Mouse (Mus musculus) mouse trophoblast stem cell (cell line): ENCODE results near the gene Cebpb.

Experiments used
- in situ Hi-C, 2 experiments: fragments of 300-500 bp; cut with MseI, MboI; formaldehyde crosslinking; loops; 2 replicates in 1 of 2; 3 replicates in 1 of 2; pipeline ENCODE4 v1.15.1; 2025

Cebpb gene

DNA sequence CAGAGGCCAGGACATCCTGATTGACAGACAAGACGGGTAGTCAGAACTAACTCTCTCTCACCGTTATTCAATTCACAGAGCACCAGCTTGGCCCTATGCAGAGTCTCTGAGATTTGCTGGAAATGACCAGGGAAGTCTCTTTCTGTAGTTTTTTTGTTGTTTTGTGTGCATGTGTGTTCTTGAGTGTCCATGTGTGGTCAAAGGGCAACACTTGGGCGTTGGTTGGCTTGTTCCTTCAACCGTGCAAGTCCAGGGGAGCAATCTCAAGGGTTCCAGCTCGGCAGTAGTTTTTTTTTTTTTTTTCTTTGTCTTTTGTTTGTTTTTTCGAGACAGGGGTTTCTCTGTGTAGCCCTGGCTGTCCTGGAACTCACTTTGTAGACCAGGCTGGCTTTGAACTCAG, 26.0 kb upstream of the Cebpb start:
- in situ Hi-C loops = no loop called here

DNA sequence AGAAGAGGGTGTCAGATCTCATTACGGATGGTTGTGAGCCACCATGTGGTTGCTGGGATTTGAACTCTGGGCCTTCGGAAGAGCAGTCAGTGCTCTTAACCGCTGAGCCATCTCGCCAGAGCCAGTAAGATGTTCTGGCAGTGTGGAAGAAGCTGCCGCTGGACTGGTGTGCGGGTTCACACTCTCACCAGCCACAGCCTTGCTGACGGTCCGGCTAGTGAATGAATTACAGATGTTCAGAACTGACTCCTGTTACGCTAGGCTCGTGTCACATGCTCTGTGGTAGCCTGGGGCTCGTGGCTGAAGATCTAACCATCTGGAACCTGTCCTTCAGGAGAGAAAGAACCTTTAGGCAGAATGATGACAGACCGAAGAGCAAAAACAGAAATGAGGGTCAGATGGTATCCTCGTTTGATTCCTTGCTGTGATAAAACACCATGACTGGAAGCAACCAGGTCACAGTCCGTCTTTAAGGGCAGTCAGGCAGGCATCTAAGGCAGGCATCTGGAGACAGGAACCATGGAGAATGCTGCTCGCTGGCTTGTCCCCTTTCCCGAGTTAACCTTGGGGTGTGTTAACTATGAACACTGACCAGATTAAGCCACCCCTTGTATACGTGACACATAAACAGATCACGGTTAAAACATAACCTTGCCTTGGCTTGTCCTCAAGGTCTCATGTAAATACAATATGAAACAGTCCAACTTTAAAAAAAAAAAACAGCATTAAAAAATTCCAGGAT, 22.6 kb upstream of the Cebpb start:
- in situ Hi-C loops = no loop called here

DNA sequence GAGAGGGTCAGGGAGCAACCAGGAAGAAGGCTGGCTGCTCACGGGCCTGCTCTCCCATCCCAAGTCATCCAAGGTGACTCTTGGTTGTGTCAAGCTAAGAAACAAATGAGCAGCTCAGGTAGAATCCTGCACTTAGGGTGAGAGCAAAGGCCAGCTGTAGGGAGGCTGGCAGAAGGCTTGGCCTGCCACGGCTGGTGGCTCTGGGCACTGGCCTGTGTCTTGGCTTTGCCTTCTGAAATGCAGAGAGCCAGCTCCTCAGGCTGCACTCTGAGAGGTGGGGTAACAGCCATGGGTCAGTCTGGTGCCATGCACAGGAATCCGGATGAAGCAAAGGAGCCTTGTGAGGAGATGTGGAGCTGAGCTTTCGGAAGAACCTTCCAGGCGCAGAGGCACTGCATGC, 20.3 kb upstream of the Cebpb start:
- in situ Hi-C loops = no loop called here

DNA sequence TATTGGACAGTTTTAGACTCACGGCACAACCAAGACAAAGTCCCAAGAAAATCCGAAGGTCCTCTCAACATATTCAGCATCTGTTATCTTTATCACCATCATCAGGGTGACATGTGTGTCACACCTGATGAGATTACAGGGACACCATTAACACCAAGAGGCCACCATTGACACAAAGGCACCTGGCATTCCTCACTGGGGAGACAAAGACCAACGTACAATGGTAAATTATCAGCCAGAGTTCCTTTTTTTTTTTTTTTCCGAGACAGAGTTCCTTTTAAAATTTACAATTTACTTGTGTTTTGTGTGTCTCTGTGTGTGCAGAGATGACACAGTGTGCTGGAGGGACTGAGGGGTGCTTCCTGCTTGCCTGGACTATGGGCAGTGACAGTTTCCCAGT, 19.3 kb upstream of the Cebpb start:
- in situ Hi-C loops = no loop called here

DNA sequence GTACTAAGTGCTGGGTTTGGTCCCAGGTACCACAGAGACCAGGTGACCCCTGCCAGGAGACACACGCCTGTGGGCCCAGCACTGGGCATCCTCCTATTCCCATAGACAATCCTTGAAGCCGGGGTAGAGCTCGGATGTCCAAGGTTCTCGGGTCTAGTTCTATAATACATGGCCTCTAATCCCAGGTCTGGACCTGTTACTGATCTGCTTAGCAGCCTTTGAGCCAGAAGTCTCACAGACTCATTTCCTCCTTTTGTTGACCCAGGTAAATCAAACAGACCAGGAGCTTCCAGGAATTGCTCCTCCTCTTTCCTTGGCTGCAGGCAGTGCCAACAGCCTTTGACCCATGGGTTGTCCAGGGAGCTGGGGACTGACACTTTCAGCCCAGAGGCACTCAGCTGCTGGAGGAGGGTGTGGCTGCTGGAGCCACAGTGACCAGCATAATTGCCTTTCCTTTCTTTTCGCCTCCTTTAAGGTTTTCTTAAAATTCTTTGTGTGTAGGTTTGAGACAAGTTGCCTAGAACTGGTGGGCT, 17.5 kb upstream of the Cebpb start:
- in situ Hi-C loops = no loop called here

DNA sequence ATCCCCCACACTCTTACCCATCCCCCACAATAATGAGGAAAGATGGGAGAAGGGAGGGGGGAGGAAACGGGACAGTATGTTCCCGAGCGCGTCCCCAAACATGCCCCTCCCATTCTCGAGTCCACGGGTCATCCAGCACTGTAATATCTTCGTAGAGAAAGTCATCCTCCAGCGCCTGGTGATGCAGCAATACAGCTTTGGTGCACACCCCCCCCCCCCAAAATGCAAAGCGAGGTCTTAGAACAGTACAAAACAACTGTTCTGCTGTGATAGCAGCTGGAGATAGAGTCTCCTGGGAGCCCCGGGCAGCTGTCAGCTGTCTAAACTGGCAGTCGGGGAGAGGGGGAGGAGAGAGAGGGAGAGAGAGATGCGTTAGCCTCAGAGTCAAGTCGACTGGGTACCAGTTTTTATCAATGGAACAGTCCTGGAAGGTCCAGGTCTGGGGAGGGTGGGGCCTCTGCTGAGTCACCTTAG, 16.5 kb upstream of the Cebpb start:
- in situ Hi-C loops = no loop called here

DNA sequence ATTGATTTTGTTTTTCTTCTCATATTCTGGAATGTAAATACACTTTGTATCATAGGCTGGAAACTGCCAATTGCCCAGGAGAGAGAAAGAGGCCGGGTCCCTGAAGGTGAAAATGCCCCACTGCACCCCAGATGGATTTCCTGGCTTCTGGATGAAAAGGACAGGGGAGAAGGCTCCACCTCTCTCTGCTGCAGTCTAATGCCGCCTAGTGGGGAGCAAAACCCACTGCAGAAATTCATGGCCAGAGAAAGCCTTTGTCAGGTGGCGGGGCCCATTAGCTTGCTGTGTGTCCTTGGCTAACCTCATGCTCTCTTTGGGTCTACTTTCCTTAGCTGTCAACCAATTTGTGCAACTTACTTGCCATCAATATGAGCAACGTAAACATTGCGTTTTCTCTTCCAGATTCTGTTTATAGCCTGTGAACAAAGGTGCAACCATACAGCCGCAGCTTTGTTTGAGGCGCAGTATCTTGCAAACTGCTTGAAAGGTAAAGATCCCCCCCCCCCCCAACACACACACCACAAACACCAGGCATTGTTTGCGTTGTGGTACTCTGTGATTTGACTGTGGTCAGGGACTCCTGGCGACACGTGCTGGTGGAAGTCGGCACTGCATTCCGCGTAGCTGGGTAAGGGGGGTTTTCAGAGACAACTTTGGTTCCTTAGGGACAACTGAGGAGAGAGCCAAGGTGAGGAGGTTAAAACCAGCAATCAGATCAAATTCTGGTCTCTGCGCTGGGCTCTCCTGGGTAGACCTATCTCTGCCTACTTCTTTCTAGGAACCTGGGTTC, 13.4 kb upstream of the Cebpb start:
- in situ Hi-C loops = loop anchor here in 1 of 2 experiments (5.0 kb wide), 1 partner anchor 38 kb away; no protein-coding TSS in a partner anchor

DNA sequence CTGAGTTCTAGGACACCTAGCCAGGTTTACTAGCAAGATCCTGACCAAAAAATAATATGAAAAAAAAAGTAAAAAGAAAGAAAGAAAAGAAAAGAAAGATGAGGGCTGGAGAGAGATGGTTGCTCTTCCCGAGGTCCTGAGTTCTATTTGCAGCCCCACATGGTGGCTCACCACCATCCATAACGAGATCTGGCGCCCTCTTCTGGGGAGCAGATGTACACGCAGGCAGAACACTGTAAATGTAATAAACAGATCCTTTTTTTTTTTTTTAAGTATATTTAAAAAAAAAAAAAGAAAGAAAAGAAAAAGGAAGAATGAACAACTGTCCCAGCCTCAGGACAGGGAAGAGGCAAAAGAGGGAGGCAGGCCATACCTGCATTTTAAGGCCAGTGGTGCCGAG, 10.1 kb upstream of the Cebpb start:
- in situ Hi-C loops = loop anchor here in 1 of 2 experiments (5.0 kb wide), 1 partner anchor 41 kb away; no protein-coding TSS in a partner anchor

DNA sequence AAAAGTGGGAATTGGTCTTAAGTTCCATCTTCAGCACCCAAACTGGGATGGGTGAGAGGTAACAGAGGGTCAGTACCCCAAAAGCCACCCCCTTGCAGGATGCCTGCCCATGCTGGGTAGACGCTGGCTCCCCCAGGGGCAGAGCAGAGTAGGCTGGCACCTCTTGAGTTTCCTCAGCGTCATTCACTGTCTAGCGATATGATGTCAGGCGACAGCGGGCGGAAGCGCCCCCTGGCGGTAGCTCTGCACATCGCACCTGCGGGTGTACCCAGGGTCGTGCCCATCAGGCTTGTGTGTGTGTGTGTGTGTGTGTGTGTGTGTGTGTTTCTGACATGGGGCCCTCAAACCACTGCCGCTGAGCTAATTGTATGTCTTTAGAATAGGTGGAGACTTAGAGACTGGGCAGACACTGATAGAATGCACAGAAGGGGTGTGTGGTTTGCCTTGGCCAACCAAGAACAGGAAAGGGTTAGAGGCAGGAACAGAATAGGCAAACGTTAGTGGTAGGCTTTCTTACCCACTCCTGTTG, 8.7 kb upstream of the Cebpb start:
- in situ Hi-C loops = loop anchor here (5.0 kb wide), 2 partner anchors 38 to 43 kb away; no protein-coding TSS in a partner anchor

DNA sequence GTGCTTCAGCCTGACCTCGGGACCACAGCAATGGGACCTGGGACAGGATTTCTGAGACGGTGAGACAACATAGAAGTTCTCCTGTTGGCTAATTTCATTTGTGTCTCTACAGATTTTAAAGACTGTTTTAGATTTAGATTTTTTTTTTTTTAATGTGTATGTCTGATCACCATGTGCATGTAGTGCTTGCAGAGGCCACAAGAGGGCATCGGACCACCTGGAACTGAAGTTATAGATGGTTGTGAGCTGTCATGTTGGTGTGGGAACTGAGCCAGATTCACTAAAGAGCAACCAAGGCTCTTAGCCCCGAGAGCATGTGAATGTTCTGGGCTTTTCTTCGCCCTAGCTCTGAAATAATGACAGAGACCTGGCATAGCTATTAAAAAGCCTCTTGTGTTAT, 8.1 kb upstream of the Cebpb start:
- in situ Hi-C loops = loop anchor here in 1 of 2 experiments (5.0 kb wide), 1 partner anchor 38 kb away; no protein-coding TSS in a partner anchor

DNA sequence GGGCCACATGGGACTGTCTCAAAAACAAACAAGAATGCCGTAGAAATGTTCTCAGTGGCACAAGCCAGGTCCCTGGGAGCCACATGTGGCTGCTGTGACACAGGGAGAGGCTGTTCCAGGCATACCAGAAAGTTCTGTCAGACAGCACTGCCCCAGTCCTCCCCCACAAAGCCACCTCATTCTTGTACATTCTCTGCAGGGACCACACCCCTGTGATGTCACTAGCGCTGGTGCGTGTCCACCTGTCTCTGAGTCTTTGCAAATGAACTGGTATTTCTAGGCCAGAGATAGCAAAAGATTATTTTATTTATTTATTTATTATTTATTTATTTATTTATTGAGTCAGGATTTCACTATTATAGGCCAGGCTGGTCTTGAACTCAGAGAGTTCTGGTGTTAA, 5.0 kb upstream of the Cebpb start:
- in situ Hi-C loops = loop anchor here in 1 of 2 experiments (5.0 kb wide), 1 partner anchor 41 kb away; no protein-coding TSS in a partner anchor

DNA sequence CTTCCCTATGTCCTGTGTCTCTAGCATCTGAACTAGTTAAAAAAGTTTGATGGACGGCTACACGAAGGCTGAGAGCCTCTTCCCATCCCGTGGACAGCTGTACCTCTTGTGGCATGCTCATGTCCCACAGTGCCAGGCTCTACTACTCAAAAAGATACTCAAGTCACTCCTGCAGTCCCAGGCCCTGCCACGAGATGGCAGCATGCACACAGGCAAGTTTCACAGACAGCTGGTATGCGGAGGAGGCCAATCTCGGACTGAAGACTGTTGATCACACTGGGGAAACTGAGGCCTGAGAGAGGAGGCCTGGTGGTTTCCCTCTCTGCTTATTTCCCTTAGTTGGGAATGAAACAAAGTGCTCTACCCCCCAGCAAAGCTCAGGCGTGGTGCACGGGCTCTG, 3.6 kb upstream of the Cebpb start:
- in situ Hi-C loops = loop anchor here (5.0 kb wide), 1 partner anchor 207 kb away; no protein-coding TSS in a partner anchor

DNA sequence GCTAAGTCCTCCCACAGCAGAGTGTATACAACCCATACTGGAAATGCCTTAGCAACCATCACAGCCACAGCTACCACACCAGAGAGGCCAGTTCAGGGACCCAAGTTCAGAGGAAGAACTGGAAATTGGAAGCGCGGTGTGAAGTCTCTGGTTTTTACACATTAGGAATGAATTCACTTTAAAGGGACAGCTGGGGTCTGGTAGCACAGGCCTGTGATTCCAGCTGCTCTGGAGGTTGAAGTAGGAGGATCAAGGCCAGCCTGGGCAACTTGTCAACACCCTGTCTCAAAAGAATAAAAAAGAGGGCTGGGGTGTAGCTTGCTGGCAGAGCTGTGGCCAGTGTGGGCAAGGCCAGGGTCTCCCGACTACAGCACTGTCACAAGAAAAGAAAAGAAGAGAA, 2.9 kb upstream of the Cebpb start:
- in situ Hi-C loops = loop anchor here (5.0 kb wide), 1 partner anchor 206 kb away; no protein-coding TSS in a partner anchor

DNA sequence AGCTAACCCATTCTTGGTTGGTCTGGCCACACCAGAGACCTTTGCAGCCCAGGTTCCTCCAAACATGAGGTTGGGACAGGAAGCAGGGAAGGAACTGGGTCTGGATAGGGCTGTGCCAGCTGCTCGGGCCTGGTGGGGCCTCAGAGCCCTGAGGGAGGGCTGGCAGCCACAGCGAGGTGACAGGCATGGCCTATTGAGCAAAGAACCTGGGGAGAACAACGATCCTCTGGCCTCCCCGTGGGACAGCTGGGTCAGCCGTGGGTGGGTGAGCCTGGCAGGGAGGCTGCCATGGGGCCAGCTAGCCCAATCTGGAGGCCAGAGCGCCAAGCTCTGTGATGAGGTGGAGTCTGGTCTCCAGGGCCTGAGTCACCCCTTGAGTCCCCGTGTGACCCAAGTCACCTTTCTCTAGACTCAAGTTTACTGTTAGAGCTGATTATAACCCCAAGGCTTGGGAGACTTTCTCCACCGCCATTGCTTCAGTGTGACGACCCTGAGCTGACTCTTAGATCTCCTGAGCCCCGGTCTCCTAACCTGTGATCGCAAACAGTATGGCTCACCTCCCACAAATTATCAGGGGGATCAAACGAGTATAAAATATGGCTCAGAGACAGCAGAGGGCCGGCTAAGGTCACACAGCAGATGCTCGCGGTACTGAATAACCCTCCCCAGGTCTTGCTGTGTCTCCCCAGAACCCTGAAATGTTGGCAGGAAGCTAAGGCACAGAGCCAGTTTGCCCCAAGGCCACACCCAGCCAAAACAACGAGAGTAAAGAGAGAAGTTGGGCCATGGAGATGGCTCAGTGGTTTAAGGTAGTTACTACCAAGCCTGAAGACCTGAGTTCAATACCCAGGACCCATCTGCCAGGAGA, 2.1 kb upstream of the Cebpb start:
- in situ Hi-C loops = loop anchor here (5.0 kb wide), 1 partner anchor 206 kb away; no protein-coding TSS in a partner anchor

DNA sequence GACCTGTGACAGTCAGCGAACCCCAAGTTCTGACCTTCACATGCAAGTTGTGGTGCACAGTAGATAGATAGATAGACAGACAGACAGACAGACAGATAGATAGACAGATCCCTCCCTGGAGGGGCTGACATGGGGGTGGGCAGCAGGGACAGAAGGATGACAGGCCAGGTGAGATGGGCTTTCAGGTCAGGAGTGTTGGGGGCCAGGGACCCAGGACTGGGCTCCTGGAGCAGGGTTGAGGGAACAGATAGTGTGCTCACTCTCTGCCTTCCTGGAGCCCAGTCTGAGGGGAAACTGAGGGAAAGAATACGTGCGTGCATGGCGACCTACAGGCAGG, 1.5 kb upstream of the Cebpb start:
- in situ Hi-C loops = loop anchor here (5.0 kb wide), 1 partner anchor 205 kb away; no protein-coding TSS in a partner anchor

DNA sequence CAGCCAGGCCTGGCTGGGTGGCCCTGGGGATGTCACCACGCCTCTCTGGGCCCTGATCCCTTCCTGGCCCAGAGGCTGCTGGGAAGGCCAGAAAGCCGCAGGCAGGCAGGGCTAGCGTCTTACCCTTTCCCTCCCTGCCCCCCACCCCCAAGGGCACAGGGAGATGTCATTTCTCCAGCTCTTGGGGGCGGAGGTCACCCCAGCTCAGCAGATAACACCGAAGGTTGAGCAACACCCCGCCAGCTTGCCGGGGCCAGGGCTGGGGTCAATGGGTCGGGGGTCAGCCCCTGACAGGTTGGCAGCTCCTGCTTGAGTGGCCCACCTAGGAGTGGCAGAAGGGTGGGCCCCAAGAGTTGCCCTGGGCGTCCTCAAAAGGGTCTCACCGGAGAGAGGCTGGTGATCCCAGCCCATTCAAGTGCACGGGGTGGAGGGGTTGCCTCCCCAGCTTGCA, 1.0 kb upstream of the Cebpb start:
- in situ Hi-C loops = loop anchor here (5.0 kb wide), 1 partner anchor 205 kb away; no protein-coding TSS in a partner anchor

DNA sequence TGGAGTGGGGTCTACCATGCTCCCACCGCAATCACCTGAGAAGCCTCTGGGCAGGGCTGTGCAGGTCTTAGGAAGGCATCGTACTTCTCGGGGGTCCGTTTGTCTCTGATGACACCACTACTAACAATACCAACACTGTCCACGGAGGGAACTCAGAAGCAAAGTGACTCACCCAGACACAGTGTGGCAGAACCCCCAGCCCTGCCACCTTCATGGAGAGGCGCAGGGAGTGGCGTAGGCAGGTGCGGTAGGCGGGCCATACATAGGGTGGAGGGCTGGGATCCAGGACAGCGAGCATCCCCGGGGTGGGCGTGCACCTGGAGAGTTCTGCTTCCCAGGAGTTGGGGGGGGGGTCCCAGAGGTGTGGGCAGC, 603 bp upstream of the Cebpb start:
- in situ Hi-C loops = loop anchor here (5.0 kb wide), 1 partner anchor 204 kb away; no protein-coding TSS in a partner anchor

DNA sequence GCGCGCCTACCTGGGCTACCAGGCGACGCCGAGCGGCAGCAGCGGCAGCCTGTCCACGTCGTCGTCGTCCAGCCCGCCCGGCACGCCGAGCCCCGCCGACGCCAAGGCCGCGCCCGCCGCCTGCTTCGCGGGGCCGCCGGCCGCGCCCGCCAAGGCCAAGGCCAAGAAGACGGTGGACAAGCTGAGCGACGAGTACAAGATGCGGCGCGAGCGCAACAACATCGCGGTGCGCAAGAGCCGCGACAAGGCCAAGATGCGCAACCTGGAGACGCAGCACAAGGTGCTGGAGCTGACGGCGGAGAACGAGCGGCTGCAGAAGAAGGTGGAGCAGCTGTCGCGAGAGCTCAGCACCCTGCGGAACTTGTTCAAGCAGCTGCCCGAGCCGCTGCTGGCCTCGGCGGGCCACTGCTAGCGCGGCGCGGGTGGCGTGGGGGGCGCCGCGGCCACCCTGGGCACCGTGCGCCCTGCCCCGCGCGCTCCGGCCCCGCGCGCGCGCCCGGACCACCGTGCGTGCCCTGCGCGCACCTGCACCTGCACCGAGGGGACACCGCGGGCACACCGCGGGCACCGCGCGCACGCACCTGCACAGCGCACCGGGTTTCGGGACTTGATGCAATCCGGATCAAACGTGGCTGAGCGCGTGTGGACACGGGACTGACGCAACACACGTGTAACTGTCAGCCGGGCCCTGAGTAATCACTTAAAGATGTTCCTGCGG, 945 bp downstream of the Cebpb start, which contains the start of gene Tmem189:
TSS of gene Tmem189 (minus strand) at position 322 of the 718 bp plus-strand sequence.
- in situ Hi-C loops = loop anchor here (5.0 kb wide), 1 partner anchor 203 kb away; no protein-coding TSS in a partner anchor

DNA sequence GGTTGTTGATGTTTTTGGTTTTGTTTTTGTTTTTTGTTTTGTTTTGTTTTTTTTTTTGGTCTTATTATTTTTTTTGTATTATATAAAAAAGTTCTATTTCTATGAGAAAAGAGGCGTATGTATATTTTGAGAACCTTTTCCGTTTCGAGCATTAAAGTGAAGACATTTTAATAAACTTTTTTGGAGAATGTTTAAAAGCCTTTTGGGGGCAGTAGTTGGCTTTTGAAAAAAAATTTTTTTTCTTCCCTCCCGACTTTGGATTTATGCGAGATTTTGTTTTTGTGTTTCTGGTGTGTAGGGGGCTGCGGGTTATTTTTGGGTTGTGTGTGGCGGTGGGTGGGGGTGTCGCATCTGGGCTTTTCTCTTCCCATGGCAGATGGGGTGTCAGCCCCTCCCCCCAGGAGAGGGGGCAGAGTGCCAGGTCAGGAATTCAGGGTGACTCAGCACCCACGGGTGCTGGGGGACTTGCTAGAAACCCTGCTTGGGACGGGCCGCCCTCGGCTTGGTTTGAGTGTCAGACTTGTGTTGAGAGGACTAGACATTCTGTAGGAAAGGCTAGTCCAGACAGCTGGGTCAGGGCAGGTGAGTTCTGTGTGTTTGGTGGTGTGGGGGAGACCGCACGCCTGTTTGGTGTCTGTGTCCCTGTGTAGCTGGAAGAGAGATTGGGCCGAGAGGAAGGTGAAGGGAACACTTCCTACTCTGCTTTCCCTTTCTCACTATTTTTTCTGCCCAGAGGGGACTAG, 1.7 kb downstream of the Cebpb start:
- in situ Hi-C loops = no loop called here
